Mouse (Mus musculus) embryonic facial prominence, embryonic 15.5 days (tissue): ENCODE results near the gene Pilra. TPM values are rescaled to one million over a fixed set of nuclear protein-coding genes. Genes with fewer than 3 reads are reported as not detected.
A peak's percentile ranks its signal among the peaks of the same experiment; 100 is the strongest.

Experiments
- ATAC-seq: fragments of 200-750 bp; cut with Nextera tagmentation; 2 replicates; pipeline ENCODE4 v1.8.0; 2017; ENCODE audit warnings: low read depth, moderate TSS enrichment; ENCODE audit not compliant: insufficient number of reproducible peaks, low FRiP score, low TSS enrichment
- H3K27ac ChIP-seq: fragments of 300-500 bp; sonication (generic); replicated peaks from 2 replicates; pipeline ENCODE4 v1.5.1; 2015; ENCODE audit warnings: mild to moderate bottlenecking, inconsistent platforms
- H3K27me3 ChIP-seq: fragments of 300-500 bp; sonication (generic); 2 replicates; pipeline ENCODE4 v1.6.1; 2015; ENCODE audit warnings: inconsistent platforms
- H3K36me3 ChIP-seq: fragments of 300-500 bp; sonication (generic); 2 replicates; pipeline ENCODE4 v1.6.1; 2015; ENCODE audit warnings: mild to moderate bottlenecking, inconsistent platforms
- H3K4me1 ChIP-seq: fragments of 300-500 bp; sonication (generic); 2 replicates; pipeline ENCODE4 v1.6.1; 2015; ENCODE audit warnings: inconsistent platforms
- H3K4me2 ChIP-seq: fragments of 300-500 bp; sonication (generic); replicated peaks from 2 replicates; pipeline ENCODE4 v1.6.1; 2015; ENCODE audit warnings: mild to moderate bottlenecking, inconsistent platforms
- H3K4me3 ChIP-seq: fragments of 300-500 bp; sonication (generic); replicated peaks from 2 replicates; pipeline ENCODE4 v1.5.1; 2015; ENCODE audit warnings: mild to moderate bottlenecking, inconsistent platforms
- H3K9ac ChIP-seq: fragments of 300-500 bp; sonication (generic); 2 replicates; pipeline ENCODE4 v1.6.1; 2015; ENCODE audit warnings: inconsistent platforms
- H3K9me3 ChIP-seq: fragments of 300-500 bp; sonication (generic); replicated peaks from 2 replicates; pipeline ENCODE4 v1.6.1; 2016; ENCODE audit warnings: inconsistent platforms
- WGBS: fragments of 180-500 bp; shearing (Covaris S2); methylation state at CpG from one replicate; pipeline ENCODE4 v1.1.7; 2015; 5-methylcytosine and 5-hydroxymethylcytosine counted together
- polyA plus RNA-seq: library from polyadenylated mRNA; unstranded; fragments of >200 nt; fragmentation: Nextera tagmentation; extraction: Ambion mirVana; gene quantifications from 2 replicates; pipeline ENCODE4 v1.2.1, GENCODE M21; 2015

Pilra gene
- polyA plus RNA-seq, 1 experiment from 2014 or later: 1.5 TPM

- Histone ChIP-seq H3K27ac (no peak overlapping the region), H3K4me1 (no peaks in the 10 kb centered on the region), H3K9ac (no peak overlapping the region), H3K4me3 (no peak overlapping the region), H3K9me3 (no peaks in the 10 kb centered on the region), H3K36me3 (no peaks in the 10 kb centered on the region), H3K4me2 (no peak overlapping the region), H3K27me3 (no peaks in the 10 kb centered on the region)
- WGBS: 87% methylated on average over 6 of the region's 6 CpGs
- ATAC-seq: no peak
Measured at GRCm38 (mm10) chr5:137823455-137824045, 12.5 kb downstream of the Pilra start.

GRCm38 (mm10) chr5:137822602-137823001, 13.5 kb downstream of the Pilra start:
- H3K9me3 ChIP-seq: no peaks in the 10 kb centered on the region
- no peak for ATAC-seq
- H3K27ac ChIP-seq: no peak overlapping the region
- no peaks in the 10 kb centered on the region for H3K27me3 ChIP-seq
- 62% methylated on average over 1 of the region's 1 CpGs for WGBS
- no peak overlapping the region for H3K9ac ChIP-seq
- H3K4me1 ChIP-seq: no peaks in the 10 kb centered on the region
- H3K36me3 ChIP-seq: no peaks in the 10 kb centered on the region
- no peak overlapping the region for H3K4me2 ChIP-seq
- H3K4me3 ChIP-seq: no peak overlapping the region

- H3K4me1 ChIP-seq: no peaks in the 10 kb centered on the region
- no peak overlapping the region for H3K4me2 ChIP-seq
- H3K36me3 ChIP-seq: no peaks in the 10 kb centered on the region
- ATAC-seq: no peak
- 64% methylated on average over 4 of the region's 4 CpGs for WGBS
- H3K27me3 ChIP-seq: no peaks in the 10 kb centered on the region
- no peak overlapping the region for H3K9ac ChIP-seq
- H3K4me3 ChIP-seq: no peak overlapping the region
- no peak overlapping the region for H3K27ac ChIP-seq
- no peaks in the 10 kb centered on the region for H3K9me3 ChIP-seq
Measured at GRCm38 (mm10) chr5:137822126-137822525, 14.0 kb downstream of the Pilra start.

- Histone ChIP-seq H3K27ac (no peak overlapping the region), H3K9ac (no peak overlapping the region), H3K27me3 (no peaks in the 10 kb centered on the region), H3K4me3 (no peak overlapping the region), H3K4me1 (no peaks in the 10 kb centered on the region), H3K36me3 (no peaks in the 10 kb centered on the region), H3K4me2 (no peak overlapping the region), H3K9me3 (no peaks in the 10 kb centered on the region)
- WGBS: 59% methylated on average over 4 of the region's 4 CpGs
- no peak for ATAC-seq
Measured at GRCm38 (mm10) chr5:137817466-137818222, 18.4 kb downstream of the Pilra start.

GRCm38 (mm10) chr5:137808316-137808715, 27.8 kb downstream of the Pilra start:
- H3K4me1 ChIP-seq: no peaks in the 10 kb centered on the region
- H3K9me3 ChIP-seq: no peaks in the 10 kb centered on the region
- ATAC-seq: no peak
- H3K27me3 ChIP-seq: no peaks in the 10 kb centered on the region
- H3K4me2 ChIP-seq: no peak overlapping the region
- no peak overlapping the region for H3K4me3 ChIP-seq
- H3K36me3 ChIP-seq: peaks cover 3% of the 10 kb centered on the region; the same call in 1 of the 2 replicates
- no peak overlapping the region for H3K9ac ChIP-seq
- no peak overlapping the region for H3K27ac ChIP-seq
- WGBS: 88% methylated on average over 5 of the region's 5 CpGs

- ATAC-seq: no peak
- peaks cover 3% of the 10 kb centered on the region; the same call in 1 of the 2 replicates for H3K36me3 ChIP-seq
- H3K9ac ChIP-seq: no peak overlapping the region
- H3K9me3 ChIP-seq: no peaks in the 10 kb centered on the region
- H3K27me3 ChIP-seq: no peaks in the 10 kb centered on the region
- no peak overlapping the region for H3K27ac ChIP-seq
- WGBS: 66% methylated on average over 1 of the region's 1 CpGs
- no peaks in the 10 kb centered on the region for H3K4me1 ChIP-seq
- H3K4me3 ChIP-seq: no peak overlapping the region
- no peak overlapping the region for H3K4me2 ChIP-seq
Measured at GRCm38 (mm10) chr5:137806158-137806557, 29.9 kb downstream of the Pilra start.

GRCm38 (mm10) chr5:137800917-137801316, 35.2 kb downstream of the Pilra start:
- no peak overlapping the region for H3K4me2 ChIP-seq
- H3K9ac ChIP-seq: no peak overlapping the region
- H3K27me3 ChIP-seq: no peaks in the 10 kb centered on the region
- ATAC-seq: no peak
- H3K4me1 ChIP-seq: no peaks in the 10 kb centered on the region
- H3K4me3 ChIP-seq: no peak overlapping the region
- H3K9me3 ChIP-seq: no peaks in the 10 kb centered on the region
- no peaks in the 10 kb centered on the region for H3K36me3 ChIP-seq
- 78% methylated on average over 3 of the region's 3 CpGs for WGBS
- H3K27ac ChIP-seq: no peak overlapping the region

GRCm38 (mm10) chr5:137796606-137797005, 39.5 kb downstream of the Pilra start:
- no peak overlapping the region for H3K9ac ChIP-seq
- WGBS: 81% methylated on average over 3 of the region's 3 CpGs

GRCm38 (mm10) chr5:137791553-137791952, 44.5 kb downstream of the Pilra start:
- no peak for ATAC-seq
- Histone ChIP-seq H3K4me1 (peaks cover 7% of the 10 kb centered on the region), H3K27me3 (no peaks in the 10 kb centered on the region), H3K27ac (no peak overlapping the region), H3K9ac (no peak overlapping the region), H3K4me3 (no peak overlapping the region), H3K4me2 (no peak overlapping the region), H3K36me3 (no peaks in the 10 kb centered on the region), H3K9me3 (no peaks in the 10 kb centered on the region)

More at GRCm38 (mm10) chr5:137796606-137797005, 39.5 kb downstream of the Pilra start:
- Histone ChIP-seq H3K27ac (no peak overlapping the region), H3K4me3 (no peak overlapping the region), H3K4me1 (no peaks in the 10 kb centered on the region), H3K27me3 (no peaks in the 10 kb centered on the region), H3K9me3 (no peaks in the 10 kb centered on the region), H3K36me3 (no peaks in the 10 kb centered on the region), H3K4me2 (no peak overlapping the region)
- no peak for ATAC-seq

GRCm38 (mm10) chr5:137788946-137789531, 47.0 kb downstream of the Pilra start:
- peaks cover 20% of the 10 kb centered on the region for H3K4me1 ChIP-seq
- no peak overlapping the region for H3K27ac ChIP-seq
- H3K9me3 ChIP-seq: no peaks in the 10 kb centered on the region
- H3K27me3 ChIP-seq: no peaks in the 10 kb centered on the region
- ATAC-seq: no peak
- WGBS: 97% methylated on average over 2 of the region's 2 CpGs
- no peak overlapping the region for H3K4me3 ChIP-seq
- no peak overlapping the region for H3K9ac ChIP-seq
- H3K4me2 ChIP-seq: no peak overlapping the region
- 0 out of 2 replicates have a peak, but pooled peaks cover 5% of the 10 kb centered on the region for H3K36me3 ChIP-seq

- Histone ChIP-seq H3K4me2 (peak overlapping the region; percentile 80), H3K27ac (no peak overlapping the region), H3K36me3 (peaks cover 9% of the 10 kb centered on the region; the same call in 1 of the 2 replicates), H3K4me1 (peaks cover 29% of the 10 kb centered on the region), H3K4me3 (peak overlapping the region; percentile 69), H3K27me3 (no peaks in the 10 kb centered on the region), H3K9ac (no peak overlapping the region), H3K9me3 (no peaks in the 10 kb centered on the region)
- ATAC-seq: no peak
- 70% methylated on average over 24 of the region's 24 CpGs for WGBS
Measured at GRCm38 (mm10) chr5:137788171-137788570, 47.9 kb downstream of the Pilra start.
